Mouse (Mus musculus): ENCODE measurements around the gene Tmem130.

DNA sequence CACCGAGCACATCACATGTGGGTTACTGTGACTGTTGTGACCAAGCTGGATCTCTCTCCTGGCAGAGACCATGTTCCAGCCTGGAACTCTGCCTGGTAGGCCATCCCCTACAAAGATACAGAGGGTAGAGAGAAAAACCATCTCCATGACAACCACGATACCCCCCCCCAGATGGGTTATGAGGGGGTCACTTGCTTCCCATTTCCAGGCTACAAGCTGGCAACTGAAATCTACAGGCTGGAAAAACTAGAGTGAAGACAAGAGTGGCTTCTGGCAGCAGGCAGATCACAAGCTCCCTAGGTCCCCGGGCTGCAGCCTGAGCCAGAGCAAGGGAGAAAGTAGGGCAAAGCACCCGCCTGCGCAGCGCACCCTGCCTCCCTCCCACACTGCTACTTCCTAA, 54.0 kb downstream of the Tmem130 start:
- TF ChIP-seq POLR2A (IDR thresholded peaks at IDR 0.05; ENCODE audit: borderline replicate concordance, low read depth, low read length) (no peak), CTCF (IDR thresholded peaks at IDR 0.05; ENCODE audit: low read depth, low read length) (no peak)

Measured in bone marrow macrophage, adult 2 months (primary cell).